Mouse (Mus musculus): ENCODE measurements at regions not wholly inside any gene's neighbourhood (a gene's known extent, or its start where the extent isn't known, plus 50 kb on each side); places are given as distances from the start of the nearest gene placed in this dataset.
"Not testable (repeated sequence)": the region's sequence is repeated elsewhere in the genome, so short reads cannot be mapped to it uniquely, and the experiment has no call there.

DNA sequence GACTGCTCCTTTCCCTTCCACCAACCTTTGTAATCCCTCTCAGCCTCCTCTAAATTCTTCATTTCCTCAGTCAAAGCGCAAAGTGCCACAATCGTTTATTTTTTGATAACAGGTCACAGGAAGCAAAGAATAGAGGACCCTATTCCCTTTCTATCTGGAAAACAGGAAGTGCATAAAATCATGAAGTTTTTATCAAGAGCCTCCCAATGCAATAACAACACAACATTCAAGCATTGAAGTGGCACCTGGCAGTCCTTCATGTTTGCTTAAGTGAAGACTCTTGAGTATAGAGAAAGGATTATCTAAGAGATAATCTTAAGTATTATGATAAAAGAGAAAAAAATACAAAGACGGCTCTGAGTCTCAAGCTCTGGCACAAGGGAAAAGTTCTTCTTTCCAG lies 111.9 kb downstream of the Ibtk start:
- no peak overlapping the region for H3K4me3 ChIP-seq
- no peaks in the 10 kb centered on the region for H3K4me1 ChIP-seq
- DNase-seq (ENCODE audit: low spot score), result no peak
- H3K36me3 ChIP-seq, result no peaks in the 10 kb centered on the region
- no peak overlapping the region for H3K27ac ChIP-seq (replicated peaks)
- H3K27me3 ChIP-seq (ENCODE audit: low read depth, poor library complexity, severe bottlenecking), result no peaks in the 10 kb centered on the region
- no peaks in the 10 kb centered on the region for H3K9me3 ChIP-seq (replicated peaks)
- 87% methylated on average over 3 of the region's 3 CpGs for WGBS

DNA sequence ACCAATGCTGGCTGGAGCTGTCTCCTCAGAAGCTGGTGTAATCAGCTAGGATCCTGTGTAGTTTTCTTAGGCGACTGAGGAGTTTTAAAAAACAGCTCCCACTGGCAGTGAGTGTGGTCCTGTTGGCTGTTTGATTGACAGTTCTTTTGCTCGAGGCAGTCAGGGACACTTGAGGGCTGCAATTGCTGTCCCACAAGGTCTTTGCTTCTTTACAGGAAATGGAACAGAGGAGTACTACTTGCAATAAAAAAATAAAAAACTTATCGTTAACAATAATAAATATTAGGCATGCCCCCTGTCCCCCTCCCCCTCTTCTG lies 113.0 kb downstream of the Ibtk start:
- H3K4me3 ChIP-seq, result no peak overlapping the region
- no peaks in the 10 kb centered on the region for H3K36me3 ChIP-seq
- H3K27me3 ChIP-seq (ENCODE audit: low read depth, poor library complexity, severe bottlenecking), result no peaks in the 10 kb centered on the region
- no peak for DNase-seq (ENCODE audit: low spot score)
- no peaks in the 10 kb centered on the region for H3K9me3 ChIP-seq (replicated peaks)
- WGBS, result 79% methylated on average over 3 of the region's 3 CpGs
- H3K4me1 ChIP-seq, result no peaks in the 10 kb centered on the region
- H3K27ac ChIP-seq (replicated peaks), result no peak overlapping the region

DNA sequence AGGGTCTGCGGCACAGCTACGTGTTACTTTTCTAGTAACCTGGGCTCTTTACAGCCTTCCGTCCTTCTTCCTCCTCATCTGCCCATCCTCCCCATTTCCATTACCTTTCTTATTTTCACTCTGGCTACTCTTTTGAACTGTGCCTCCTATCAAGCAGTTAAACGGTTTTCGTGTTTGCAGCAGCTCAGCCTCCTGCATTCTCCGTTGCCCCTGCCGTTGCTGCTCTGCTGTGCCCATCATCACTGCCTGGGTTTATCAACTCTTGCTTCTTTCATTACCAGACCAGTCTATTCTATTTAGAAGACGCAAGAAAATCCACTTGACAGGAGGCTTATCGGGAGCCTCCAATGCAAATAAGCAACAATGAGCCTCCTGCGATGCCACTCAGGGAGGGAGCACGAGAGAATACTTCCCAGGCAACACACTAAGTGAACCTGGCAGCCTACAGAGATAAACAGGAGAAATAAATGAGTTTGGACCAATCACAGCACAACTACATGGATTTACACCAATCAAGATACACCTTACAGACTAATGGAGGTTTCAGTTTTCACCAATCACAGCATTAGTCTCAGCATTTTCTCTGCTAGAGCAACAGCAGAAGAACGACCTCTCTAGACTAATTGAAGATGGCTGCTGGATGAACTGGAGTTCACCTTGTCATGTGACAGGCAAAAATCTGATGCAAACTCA lies 113.5 kb downstream of the Ibtk start:
- no peak overlapping the region for H3K27ac ChIP-seq (replicated peaks)
- no peaks in the 10 kb centered on the region for H3K4me1 ChIP-seq
- no peak overlapping the region for H3K4me3 ChIP-seq
- no peak for DNase-seq (ENCODE audit: low spot score)
- no peaks in the 10 kb centered on the region for H3K9me3 ChIP-seq (replicated peaks)
- no peaks in the 10 kb centered on the region for H3K27me3 ChIP-seq (ENCODE audit: low read depth, poor library complexity, severe bottlenecking)
- H3K36me3 ChIP-seq, result no peaks in the 10 kb centered on the region
- 88% methylated on average over 12 of the region's 12 CpGs for WGBS

DNA sequence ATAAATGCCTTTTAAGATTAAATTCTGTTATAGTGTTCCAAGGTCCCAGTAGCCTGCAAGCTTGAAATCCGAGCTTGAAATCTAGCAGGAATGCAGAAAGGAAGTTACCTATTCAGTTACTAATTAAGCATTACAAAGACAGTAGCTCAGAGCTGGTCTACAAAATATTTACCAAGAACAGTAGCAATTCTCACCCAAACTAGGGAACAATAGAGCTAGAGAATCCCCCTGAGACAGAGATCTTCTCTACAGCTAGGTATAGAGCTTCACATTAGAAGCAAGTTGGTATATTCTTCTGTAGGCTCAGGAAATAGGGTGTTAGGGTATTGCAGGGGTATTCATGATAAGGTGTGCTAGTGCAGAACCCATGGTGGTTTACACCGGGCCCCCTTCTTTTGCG lies 114.3 kb downstream of the Ibtk start:
- WGBS, result 90% methylated on average over 3 of the region's 3 CpGs
- H3K27me3 ChIP-seq (ENCODE audit: low read depth, poor library complexity, severe bottlenecking), result not testable (repeated sequence)

DNA sequence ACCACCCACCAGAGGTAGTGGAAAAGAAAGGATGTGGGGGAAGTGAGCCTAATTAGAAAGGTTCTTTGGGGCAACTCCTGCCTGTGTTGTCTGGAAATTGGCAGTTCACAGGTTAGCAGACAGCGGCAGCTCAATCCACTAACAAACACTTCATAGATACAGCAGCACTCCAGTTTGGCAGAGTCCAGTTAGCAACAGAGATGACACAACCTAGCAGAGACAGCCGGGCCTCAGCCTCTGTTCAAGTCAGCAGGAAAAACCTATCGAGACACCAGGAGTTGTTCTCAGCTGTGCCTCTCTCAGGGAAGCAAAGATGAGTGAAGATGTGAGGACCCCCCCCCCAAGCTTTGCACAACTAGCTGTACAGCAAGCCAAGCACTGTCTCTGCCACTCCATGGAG lies 131.2 kb downstream of the Ibtk start:
- 89% methylated on average over 3 of the region's 3 CpGs for WGBS
- no peaks in the 10 kb centered on the region for H3K27me3 ChIP-seq (ENCODE audit: low read depth, poor library complexity, severe bottlenecking)
- H3K9me3 ChIP-seq (replicated peaks), result no peaks in the 10 kb centered on the region
- DNase-seq (ENCODE audit: low spot score), result no peak
- no peaks in the 10 kb centered on the region for H3K36me3 ChIP-seq
- H3K4me1 ChIP-seq, result no peaks in the 10 kb centered on the region
- H3K4me3 ChIP-seq, result no peak overlapping the region
- no peak overlapping the region for H3K27ac ChIP-seq (replicated peaks)

More for the DNA sequence above, 114.3 kb downstream of the Ibtk start:
- H3K4me1 ChIP-seq; H3K36me3 ChIP-seq; H3K4me3 ChIP-seq; H3K9me3 ChIP-seq (replicated peaks); DNase-seq (ENCODE audit: low spot score); H3K27ac ChIP-seq (replicated peaks): not testable (repeated sequence)

DNA sequence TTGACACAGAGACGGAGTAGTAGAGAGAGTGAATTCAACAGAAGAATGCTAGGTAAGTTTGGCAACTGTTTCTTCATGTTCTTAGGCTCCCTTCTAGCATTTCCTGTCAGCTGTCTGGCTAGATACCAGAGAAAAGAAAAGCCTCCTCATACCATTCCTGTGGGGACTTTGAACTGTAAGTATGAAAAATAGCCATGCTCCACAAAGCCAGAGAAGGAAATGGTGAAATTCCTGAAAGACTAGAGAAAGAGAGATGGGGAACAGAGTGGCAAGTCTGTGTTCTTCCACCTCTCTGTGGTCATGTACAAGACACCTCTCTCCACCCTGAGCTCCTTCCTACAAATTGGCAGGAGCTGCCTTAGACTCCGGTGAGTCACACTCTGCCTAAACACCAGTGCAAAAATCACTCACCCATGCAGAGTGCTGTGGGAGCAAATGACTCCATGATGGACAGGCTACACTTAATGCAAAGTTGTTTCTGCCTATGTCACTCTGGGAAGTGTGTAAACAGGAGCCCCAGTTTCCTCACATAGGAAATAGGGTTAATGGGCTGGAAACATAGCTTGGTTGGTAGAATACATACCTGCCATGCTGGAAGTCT lies 131.9 kb downstream of the Ibtk start:
- 95% methylated on average over 2 of the region's 2 CpGs for WGBS
- Histone ChIP-seq H3K36me3 (no peaks in the 10 kb centered on the region), H3K4me1 (no peaks in the 10 kb centered on the region), H3K27me3 (ENCODE audit: low read depth, poor library complexity, severe bottlenecking) (no peaks in the 10 kb centered on the region), H3K27ac (replicated peaks) (no peak overlapping the region), H3K4me3 (no peak overlapping the region), H3K9me3 (replicated peaks) (no peaks in the 10 kb centered on the region)
- no peak for DNase-seq (ENCODE audit: low spot score)

DNA sequence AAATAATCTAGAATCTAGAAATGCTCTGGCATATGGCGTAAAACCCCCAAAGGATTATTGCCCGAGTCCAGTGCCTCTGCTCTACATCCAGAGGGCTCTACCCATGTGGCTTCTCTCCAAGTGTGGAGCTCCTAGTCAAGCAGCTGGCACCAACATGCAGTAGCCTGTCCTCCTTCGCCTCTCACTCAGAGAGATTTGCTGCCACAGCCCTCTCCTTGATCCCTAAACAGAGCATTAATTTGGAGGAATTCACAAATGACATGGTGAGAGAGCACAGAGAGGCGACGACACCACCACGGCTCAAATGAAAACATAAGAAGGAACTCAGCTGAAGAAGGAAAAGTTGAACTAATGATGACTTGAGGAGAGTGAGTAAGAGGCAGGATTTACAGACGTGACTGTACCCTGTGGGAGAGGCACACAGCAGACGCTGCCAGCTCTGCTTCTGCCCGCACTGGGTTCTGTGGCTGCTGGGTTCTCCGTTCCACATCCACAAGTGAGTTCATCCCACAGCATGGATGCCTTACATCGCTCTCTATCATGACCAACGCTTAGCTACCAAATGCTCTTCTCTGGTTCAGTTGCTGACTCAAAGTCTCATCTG lies 132.8 kb downstream of the Ibtk start:
- Histone ChIP-seq H3K4me1 (no peaks in the 10 kb centered on the region), H3K36me3 (no peaks in the 10 kb centered on the region), H3K4me3 (no peak overlapping the region), H3K9me3 (replicated peaks) (no peaks in the 10 kb centered on the region), H3K27me3 (ENCODE audit: low read depth, poor library complexity, severe bottlenecking) (no peaks in the 10 kb centered on the region), H3K27ac (replicated peaks) (no peak overlapping the region)
- WGBS, result 87% methylated on average over 12 of the region's 12 CpGs
- DNase-seq (ENCODE audit: low spot score), result no peak

DNA sequence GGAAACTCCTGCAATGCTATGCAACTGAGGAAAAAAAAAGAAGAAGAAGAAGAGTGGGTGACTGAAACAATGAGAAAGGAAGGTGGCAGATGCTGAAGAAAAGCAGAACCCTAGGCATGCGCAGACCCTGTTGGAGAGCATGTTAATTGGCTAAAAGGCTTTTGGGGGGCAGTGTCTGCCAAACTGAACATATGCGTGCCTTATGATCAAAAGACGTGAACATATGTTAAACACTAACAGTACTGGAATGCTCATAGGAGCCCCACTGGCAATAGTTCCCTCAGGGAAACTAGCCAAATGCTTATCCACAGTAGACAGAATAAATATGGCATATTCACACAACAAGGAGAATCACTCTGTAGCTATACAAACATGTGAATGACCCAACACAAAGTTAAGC lies 140.0 kb downstream of the Ibtk start:
- no peaks in the 10 kb centered on the region for H3K4me1 ChIP-seq
- no peak for DNase-seq (ENCODE audit: low spot score)
- 88% methylated on average over 3 of the region's 3 CpGs for WGBS

DNA sequence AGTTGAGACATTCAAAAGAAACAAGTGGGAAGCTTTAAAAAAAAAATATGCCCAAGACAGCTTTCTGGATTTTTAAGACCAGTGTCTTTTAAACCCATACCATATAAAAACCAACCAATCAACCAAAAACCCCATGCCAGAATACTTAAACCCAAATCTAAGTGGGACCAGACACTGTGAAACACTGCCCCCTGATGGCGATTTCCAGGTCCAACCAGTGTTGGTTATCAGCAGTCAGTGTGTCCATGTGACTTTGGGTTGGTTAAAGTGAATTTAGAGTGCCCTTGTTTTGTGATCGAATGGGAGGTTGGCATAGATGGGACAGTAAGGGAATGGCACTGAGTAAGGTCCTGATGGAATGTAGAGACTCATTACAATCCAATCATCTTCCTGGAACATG lies 152.2 kb downstream of the Ibtk start:
- H3K4me3 ChIP-seq, result no peak overlapping the region
- no peaks in the 10 kb centered on the region for H3K4me1 ChIP-seq
- no peaks in the 10 kb centered on the region for H3K27me3 ChIP-seq (ENCODE audit: low read depth, poor library complexity, severe bottlenecking)
- no peak for DNase-seq (ENCODE audit: low spot score)
- WGBS, result 33% methylated on average over 2 of the region's 2 CpGs
- no peak overlapping the region for H3K27ac ChIP-seq (replicated peaks)
- no peaks in the 10 kb centered on the region for H3K36me3 ChIP-seq
- H3K9me3 ChIP-seq (replicated peaks), result no peaks in the 10 kb centered on the region

More for the DNA sequence above, 140.0 kb downstream of the Ibtk start:
- H3K27me3 ChIP-seq (ENCODE audit: low read depth, poor library complexity, severe bottlenecking), result no peaks in the 10 kb centered on the region
- H3K9me3 ChIP-seq (replicated peaks), result no peaks in the 10 kb centered on the region
- no peaks in the 10 kb centered on the region for H3K36me3 ChIP-seq
- no peak overlapping the region for H3K4me3 ChIP-seq
- H3K27ac ChIP-seq (replicated peaks), result no peak overlapping the region

DNA sequence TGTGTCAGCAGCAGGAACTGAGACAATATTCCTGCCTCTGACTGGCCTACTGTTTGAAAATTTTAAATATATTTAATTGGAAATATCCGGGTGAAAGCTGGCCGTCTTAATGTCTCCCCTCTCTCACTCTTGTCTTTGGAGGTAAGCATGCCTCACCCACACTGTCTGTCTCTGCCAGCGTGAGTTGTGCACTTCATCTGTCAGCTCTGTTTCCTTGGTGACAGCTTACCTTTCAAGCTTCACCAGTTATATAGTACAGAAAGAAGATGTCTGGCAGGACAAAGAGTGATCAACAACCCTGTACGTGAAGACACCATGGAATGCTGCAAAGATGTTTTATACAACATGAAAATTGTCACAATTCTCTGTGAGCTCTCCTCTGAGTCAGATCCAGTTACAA lies 155.3 kb downstream of the Ibtk start:
- Histone ChIP-seq H3K27me3 (ENCODE audit: low read depth, poor library complexity, severe bottlenecking) (no peaks in the 10 kb centered on the region), H3K27ac (replicated peaks) (no peak overlapping the region), H3K4me1 (no peaks in the 10 kb centered on the region), H3K4me3 (no peak overlapping the region), H3K36me3 (no peaks in the 10 kb centered on the region), H3K9me3 (replicated peaks) (no peaks in the 10 kb centered on the region)
- DNase-seq (ENCODE audit: low spot score), result no peak
- WGBS, result 87% methylated on average over 4 of the region's 4 CpGs

DNA sequence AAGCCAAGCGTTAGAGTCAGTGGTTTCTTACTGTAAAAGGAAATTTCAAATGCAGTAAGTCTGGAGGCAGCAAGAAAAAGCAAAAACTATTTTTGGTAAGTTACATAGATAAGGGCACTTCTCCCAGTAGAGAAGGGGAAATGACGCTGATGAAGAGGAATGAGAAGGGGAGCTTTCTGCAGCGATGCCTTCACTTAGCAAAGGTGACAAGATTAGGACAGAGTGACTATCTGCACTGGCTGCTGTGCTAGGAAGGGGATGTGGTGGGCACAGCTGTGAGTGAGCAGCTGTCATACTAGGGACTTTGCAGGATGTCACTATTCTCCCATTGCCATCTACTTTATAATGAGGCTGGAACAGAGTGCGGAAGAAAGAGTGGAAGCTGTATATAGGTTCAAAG lies 156.5 kb downstream of the Ibtk start:
- H3K27me3 ChIP-seq (ENCODE audit: low read depth, poor library complexity, severe bottlenecking), result no peaks in the 10 kb centered on the region
- H3K27ac ChIP-seq (replicated peaks), result no peak overlapping the region
- no peak overlapping the region for H3K4me3 ChIP-seq
- no peaks in the 10 kb centered on the region for H3K9me3 ChIP-seq (replicated peaks)
- DNase-seq (ENCODE audit: low spot score), result no peak
- no peaks in the 10 kb centered on the region for H3K4me1 ChIP-seq
- no peaks in the 10 kb centered on the region for H3K36me3 ChIP-seq
- WGBS, result 87% methylated on average over 4 of the region's 4 CpGs

DNA sequence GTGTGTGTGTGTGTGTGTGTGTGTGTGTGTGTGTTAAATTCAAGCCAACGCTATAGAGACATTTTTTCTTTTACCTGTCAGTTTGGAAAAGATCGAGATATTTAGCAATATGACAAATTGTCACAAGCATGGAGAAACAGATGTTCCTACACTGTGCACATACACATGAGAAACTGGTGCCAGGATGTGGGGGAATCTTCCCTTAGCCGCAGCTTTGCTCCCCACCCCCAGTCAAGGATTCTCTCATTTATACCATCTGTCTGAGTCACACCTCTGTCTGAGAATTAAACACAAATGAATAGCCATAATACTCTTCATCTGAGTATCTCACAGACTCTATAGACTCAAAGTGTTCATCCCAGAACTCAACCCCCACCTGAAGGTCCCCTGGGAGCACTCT lies 159.9 kb downstream of the Ibtk start:
- no peak for DNase-seq (ENCODE audit: low spot score)
- H3K4me1 ChIP-seq, result no peaks in the 10 kb centered on the region
- WGBS, result 93% methylated on average over 3 of the region's 3 CpGs
- H3K36me3 ChIP-seq, result no peaks in the 10 kb centered on the region
- H3K27me3 ChIP-seq (ENCODE audit: low read depth, poor library complexity, severe bottlenecking), result no peaks in the 10 kb centered on the region
- no peak overlapping the region for H3K27ac ChIP-seq (replicated peaks)
- no peak overlapping the region for H3K4me3 ChIP-seq
- 0 out of 2 replicates have a peak, but pooled peaks cover under 1% of the 10 kb centered on the region for H3K9me3 ChIP-seq (replicated peaks)

DNA sequence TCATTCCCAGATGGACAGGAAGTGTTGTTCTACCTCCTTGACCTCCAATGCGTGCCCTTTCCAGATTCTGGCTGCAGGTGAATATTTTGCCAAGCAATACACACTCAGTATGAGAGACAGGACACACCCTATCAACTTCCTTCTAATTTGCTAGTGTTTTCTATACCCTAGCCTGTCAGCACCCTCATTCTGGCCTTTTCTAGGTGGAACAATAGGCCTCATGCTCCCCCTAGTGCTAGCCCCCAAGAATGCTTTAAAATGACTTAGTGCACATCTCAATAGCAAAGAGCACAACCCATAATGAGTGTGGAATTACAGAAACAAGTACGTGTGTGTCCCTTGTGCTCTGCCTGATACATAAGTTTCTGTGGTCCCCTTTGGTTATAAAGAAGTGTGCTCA lies 161.1 kb downstream of the Ibtk start:
- DNase-seq (ENCODE audit: low spot score), result peak; percentile 24
- no peak overlapping the region for H3K27ac ChIP-seq (replicated peaks)
- 50% methylated on average over 2 of the region's 2 CpGs for WGBS
- no peaks in the 10 kb centered on the region for H3K36me3 ChIP-seq
- H3K4me3 ChIP-seq, result no peak overlapping the region
- H3K27me3 ChIP-seq (ENCODE audit: low read depth, poor library complexity, severe bottlenecking), result no peaks in the 10 kb centered on the region
- no peaks in the 10 kb centered on the region for H3K4me1 ChIP-seq
- 0 out of 2 replicates have a peak, but pooled peaks cover 3% of the 10 kb centered on the region for H3K9me3 ChIP-seq (replicated peaks)

Data from midbrain, embryonic 10.5 days (tissue).